Mouse (Mus musculus) T-cell, adult 66 days (primary cell): Measurements from ENCODE around the gene Gm49345. TPM values are rescaled to one million over a fixed set of nuclear protein-coding genes. Genes with fewer than 3 reads are reported as not detected.

Source experiments
- total RNA-seq, 2 experiments: library from RNA; stranded (reverse); gene quantifications; 3 replicates in 1 of 2; 4 replicates in 1 of 2; pipeline ENCODE4 v1.2.4; 2023

The Gm49345 gene
- total RNA-seq = 1 to 10 TPM; 3.3 to 8.8 TPM

DNA sequence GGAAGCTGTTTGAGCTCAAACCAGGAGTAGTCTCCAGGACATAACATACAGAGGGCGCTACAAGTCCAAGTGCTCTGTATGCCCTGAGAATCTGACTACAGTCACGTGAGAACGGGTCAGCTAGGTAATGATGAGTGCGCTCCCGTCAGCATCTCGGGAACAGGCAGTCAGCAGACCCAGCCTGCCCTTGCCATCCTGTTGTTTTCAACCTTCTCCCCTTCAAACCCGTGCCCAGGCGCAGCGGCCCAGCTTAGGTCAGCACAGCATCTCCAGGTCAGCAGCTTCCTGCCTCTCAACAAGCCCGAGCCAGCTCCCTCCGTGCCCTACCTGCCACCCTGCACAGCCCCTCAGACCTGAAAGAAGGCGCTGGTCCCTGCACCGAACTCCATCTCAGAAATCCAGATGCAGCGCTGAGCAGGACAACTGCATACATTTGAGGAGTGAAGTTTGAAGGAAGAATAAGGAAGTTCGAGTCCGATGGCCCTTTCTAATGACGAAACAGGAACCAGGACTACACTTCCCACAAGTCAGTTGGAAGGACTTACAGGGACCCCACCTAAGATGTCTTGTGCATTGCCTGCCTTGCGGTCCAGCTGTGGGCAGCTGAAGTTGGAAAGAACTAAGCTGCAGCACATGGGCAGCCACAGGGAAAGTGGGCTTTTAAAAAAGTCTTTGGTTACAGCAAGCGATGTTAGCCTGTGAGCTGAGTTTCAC is at the start of gene Gm49345, which contains the start of gene Zfp729a:
Gene Gm49345 (minus strand): TSS at position 476 of the 714 bp plus-strand sequence.
Gene Zfp729a (minus strand): TSS at position 498 of the 714 bp plus-strand sequence.

DNA sequence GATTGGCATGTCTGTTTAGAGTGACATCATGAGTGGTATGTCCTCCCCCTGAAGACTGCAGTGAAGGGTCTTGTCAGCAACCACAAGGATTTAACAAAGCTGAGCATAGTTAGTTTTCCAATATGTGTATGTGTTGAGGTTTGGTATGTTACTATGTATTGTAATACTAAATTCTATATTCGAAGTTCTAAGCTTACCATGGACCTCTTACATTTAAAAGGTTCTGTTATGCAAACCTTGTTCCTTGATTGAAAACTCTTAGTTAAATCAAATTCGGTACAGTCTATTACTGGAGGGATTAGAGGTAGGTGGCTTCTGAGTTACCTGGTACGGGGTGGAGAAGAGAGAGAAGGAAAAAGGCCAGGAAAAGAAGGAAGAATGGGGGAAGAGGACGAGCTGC is 49.4 kb upstream of the Gm49345 start, which contains the start of gene Zfp738:
Gene Zfp738 (minus strand): TSS at position 101 of the 400 bp plus-strand sequence.

DNA sequence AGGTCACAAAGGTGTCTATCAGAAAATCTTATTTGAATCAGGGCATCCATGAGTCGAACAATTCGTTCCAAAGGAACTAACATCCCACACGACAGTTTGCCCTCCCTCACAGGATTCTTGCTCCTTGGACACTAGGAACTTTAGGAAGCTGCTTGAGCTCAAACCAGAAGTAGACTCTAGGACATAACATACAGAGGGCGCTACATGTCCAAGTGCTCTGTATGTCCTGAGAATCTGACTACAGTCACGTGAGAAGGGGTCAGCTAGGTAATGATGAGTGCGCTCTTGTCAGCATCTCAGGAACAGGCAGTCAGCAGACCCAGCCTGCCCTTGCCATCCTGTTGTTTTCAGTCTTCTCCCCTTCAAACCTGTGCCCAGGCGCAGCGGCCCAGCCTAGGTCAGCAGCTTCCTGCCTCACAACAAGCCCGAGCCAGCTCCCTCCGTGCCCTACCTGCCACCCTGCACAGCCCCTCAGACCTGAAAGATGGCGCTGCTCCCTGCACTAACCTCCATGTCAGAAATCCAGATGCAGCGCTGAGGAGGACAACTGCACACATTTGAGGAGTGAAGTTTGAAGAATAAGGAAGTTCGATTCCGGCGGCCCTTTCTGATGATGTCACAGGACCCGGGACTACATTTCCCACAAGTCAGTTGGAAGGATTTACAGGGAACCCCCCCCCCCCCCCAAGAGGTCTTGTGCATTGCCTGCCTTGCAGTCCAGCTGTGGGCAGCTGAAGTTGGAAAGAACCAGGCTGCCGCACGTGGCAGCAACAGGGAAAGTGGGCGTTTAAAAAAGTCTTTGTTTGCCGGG is 28.3 kb downstream of the Gm49345 start, which contains the start of gene Zfp729b:
Gene Zfp729b (minus strand): TSS at position 642 of the 811 bp plus-strand sequence.

GRCm38 (mm10) chr13:67553730-67554129 is 83.8 kb downstream of the Gm49345 start, which contains the start of gene Zfp748:
Gene Zfp748 (minus strand): TSS chr13:67553830.

Other genes with a start within 250 kb of the Gm49345 start
- gene Zfp429, start 237.9 kb downstream of the Gm49345 start, total RNA-seq = 10 to 100 TPM; 10.1 to 12.5 TPM
- 1 to 10 TPM; 3.1 to 3.3 TPM for gene Zfp459, start 216.4 kb downstream of the Gm49345 start, total RNA-seq
- gene Zfp874a, start 186.1 kb downstream of the Gm49345 start, total RNA-seq = 10 to 100 TPM; 12.4 to 14.4 TPM
- 10 to 100 TPM; 17.1 to 18.3 TPM for gene Zfp874b, start 153.5 kb downstream of the Gm49345 start, total RNA-seq
- gene Zfp58, start 137.2 kb downstream of the Gm49345 start, total RNA-seq = 10 to 100 TPM; 12.6 to 13.9 TPM
- not detected for gene Gm26965, start 111.6 kb downstream of the Gm49345 start, total RNA-seq
- 10 to 100 TPM; 23.3 to 25.2 TPM for gene Zfp87, start 111.6 kb downstream of the Gm49345 start, total RNA-seq
- 1 to 10 TPM; 8.6 to 9.3 TPM for gene Zfp748, start 83.9 kb downstream of the Gm49345 start, total RNA-seq
- gene Zfp729b, start 28.1 kb downstream of the Gm49345 start, total RNA-seq = 10 to 100 TPM; 15.6 to 15.8 TPM
- 10 to 100 TPM; 12.3 to 15.7 TPM for gene Zfp729a, start within 50 bp of the Gm49345 start, total RNA-seq
- gene Zfp738, start 49.3 kb upstream of the Gm49345 start, total RNA-seq = 10 to 100 TPM; 14.2 to 16.6 TPM
- 10 to 100 TPM in 1 of 2 experiments, 1 to 10 TPM in 1; 9.3 to 17.4 TPM for gene Zfp65, start 91.4 kb upstream of the Gm49345 start, total RNA-seq
- 1 to 10 TPM; 4.9 to 5.0 TPM for gene Zfp85, start 117.5 kb upstream of the Gm49345 start, total RNA-seq
- gene Zfp493, start 141.9 kb upstream of the Gm49345 start, total RNA-seq = 1 to 10 TPM; 1.0 to 2.1 TPM
- gene Zfp273, start 176.0 kb upstream of the Gm49345 start, total RNA-seq = 1 to 10 TPM; 4.3 to 5.5 TPM
- not detected for gene Gm10037, start 193.3 kb upstream of the Gm49345 start, total RNA-seq
- gene BC048507, start 225.6 kb upstream of the Gm49345 start, total RNA-seq = not detected